Mouse (Mus musculus): ENCODE results near the gene Fcho2. TPM values are rescaled to one million over a fixed set of nuclear protein-coding genes. Genes with fewer than 3 reads are reported as not detected.

Gene Fcho2
- total RNA-seq, 1 experiment: 13.6 TPM

DNA sequence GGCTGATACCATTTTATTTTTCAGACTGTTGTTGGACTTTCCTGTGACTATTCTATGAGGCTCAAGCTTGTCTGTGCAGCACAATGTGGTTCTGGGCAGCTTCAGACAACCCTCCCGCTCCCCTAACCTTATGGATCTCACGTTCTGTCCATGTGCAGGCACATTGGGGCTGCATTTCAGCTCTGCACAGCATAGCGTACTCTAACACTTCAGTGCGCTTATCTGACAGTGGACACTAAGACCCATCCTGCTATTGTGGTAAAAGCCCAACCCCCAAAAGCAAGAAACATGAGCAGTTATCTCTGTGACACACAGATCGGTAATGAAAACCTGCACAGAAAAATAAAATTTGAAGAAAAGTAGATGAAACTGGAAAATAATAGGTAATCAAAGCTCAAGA is 20.5 kb upstream of the Fcho2 start:
- Histone ChIP-seq H3K4me1 (ENCODE audit: control insufficient read depth in 2 of 2, insufficient read depth in 2 of 2, low read length in 2 of 2, poor library complexity in 1 of 2) (peaks cover 2 to 6% of the 10 kb centered on the region in 2 experiments; a peak in 2 of 4 replicates), H3K4me3 (ENCODE audit: insufficient read depth in 1 of 2, low read depth in 1 of 2, low read length in 2 of 2, poor library complexity in 1 of 2, severe bottlenecking in 1 of 2) (no peak overlapping the region), H3K27ac (ENCODE audit: insufficient read depth, low read depth, low read length, poor library complexity, severe bottlenecking) (no peak overlapping the region), H3K9me3 (ENCODE audit: control insufficient read depth, insufficient read depth, low read depth, low read length) (no peaks in the 10 kb centered on the region), H3K9ac (ENCODE audit: insufficient read depth, low read depth, low read length, poor library complexity, severe bottlenecking) (no peak overlapping the region), H3K36me3 (ENCODE audit: control insufficient read depth, insufficient read depth, low read length, poor library complexity, severe bottlenecking) (no peaks in the 10 kb centered on the region)
- no peak for DNase-seq (ENCODE audit: low read depth, low spot score)
- in situ Hi-C loops (cut with MboI; ENCODE audit: low sequenced_read_pairs in 2 of 2, unreplicated experiment in 2 of 2): no loop called here
- TF ChIP-seq CHD2 (IDR thresholded peaks at IDR 0.05; ENCODE audit: low read depth, low read length): no peak
- TF ChIP-seq HCFC1 (IDR thresholded peaks at IDR 0.05; ENCODE audit: borderline replicate concordance, insufficient read depth, low read length): no peak
- TF ChIP-seq MAFK (IDR thresholded peaks at IDR 0.05; ENCODE audit: insufficient read depth, low read depth, low read length): no peak
- TF ChIP-seq ZC3H11A (IDR thresholded peaks at IDR 0.05; ENCODE audit: borderline replicate concordance, low read depth, low read length): no peak
- no peak for TF ChIP-seq ZNF384 (IDR thresholded peaks at IDR 0.05; ENCODE audit: low read depth, low read length)

DNA sequence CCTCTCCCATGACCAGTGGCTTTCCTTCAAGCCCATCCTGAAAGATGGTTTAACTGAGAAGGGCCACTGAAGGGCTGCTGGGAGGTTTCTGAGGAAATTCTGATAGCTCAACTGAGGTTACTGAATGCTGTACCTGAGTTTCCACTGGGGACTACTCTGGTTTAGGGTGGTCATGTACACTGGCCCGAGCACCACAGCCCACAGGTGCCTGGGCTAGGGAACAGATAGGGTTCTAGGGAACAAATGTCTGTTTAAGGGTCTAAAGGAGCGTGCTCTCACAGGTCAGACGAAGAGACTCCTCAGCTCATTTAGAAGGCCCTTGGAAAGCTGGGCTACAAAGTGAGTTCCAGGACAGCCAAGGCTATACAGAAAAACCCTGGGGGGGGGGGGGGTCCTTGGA is 19.5 kb upstream of the Fcho2 start:
- no peaks in the 10 kb centered on the region for H3K36me3 ChIP-seq (ENCODE audit: control insufficient read depth, insufficient read depth, low read length, poor library complexity, severe bottlenecking)
- no peak overlapping the region; the same call in 1 of the 2 replicates for H3K27ac ChIP-seq (ENCODE audit: insufficient read depth, low read depth, low read length, poor library complexity, severe bottlenecking)
- H3K9me3 ChIP-seq (ENCODE audit: control insufficient read depth, insufficient read depth, low read depth, low read length): no peaks in the 10 kb centered on the region
- no peak for DNase-seq (ENCODE audit: low read depth, low spot score)
- no peak for TF ChIP-seq ZNF384 (IDR thresholded peaks at IDR 0.05; ENCODE audit: low read depth, low read length)
- H3K4me3 ChIP-seq (ENCODE audit: insufficient read depth in 1 of 2, low read depth in 1 of 2, low read length in 2 of 2, poor library complexity in 1 of 2, severe bottlenecking in 1 of 2): no peak overlapping the region
- peaks cover 2 to 6% of the 10 kb centered on the region in 2 experiments; a peak in 2 of 4 replicates for H3K4me1 ChIP-seq (ENCODE audit: control insufficient read depth in 2 of 2, insufficient read depth in 2 of 2, low read length in 2 of 2, poor library complexity in 1 of 2)
- in situ Hi-C loops (cut with MboI; ENCODE audit: low sequenced_read_pairs in 2 of 2, unreplicated experiment in 2 of 2): no loop called here
- no peak overlapping the region for H3K9ac ChIP-seq (ENCODE audit: insufficient read depth, low read depth, low read length, poor library complexity, severe bottlenecking)

DNA sequence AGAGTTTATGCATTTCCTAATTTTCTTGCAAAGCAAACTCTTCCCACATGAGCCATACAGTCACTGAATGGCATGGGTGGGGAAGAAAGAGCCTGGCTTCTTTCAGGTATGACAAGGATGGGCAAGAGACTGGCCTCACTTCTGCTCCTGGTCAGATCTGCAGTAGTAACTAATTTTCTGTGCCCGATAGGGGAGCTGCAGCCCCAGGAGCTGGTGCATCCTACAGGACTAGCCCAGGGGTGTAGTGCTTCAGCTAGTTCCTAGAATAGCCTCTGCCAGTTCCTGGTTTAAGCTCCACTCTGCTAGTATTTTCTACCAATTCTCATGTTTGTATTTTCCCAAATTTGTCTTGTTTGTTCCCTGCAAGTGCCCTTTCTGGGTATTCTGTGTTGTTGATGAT is 18.9 kb upstream of the Fcho2 start:
- TF ChIP-seq ZNF384 (IDR thresholded peaks at IDR 0.05; ENCODE audit: low read depth, low read length): no peak
- no peak for TF ChIP-seq HCFC1 (IDR thresholded peaks at IDR 0.05; ENCODE audit: borderline replicate concordance, insufficient read depth, low read length)
- no peak for TF ChIP-seq CHD2 (IDR thresholded peaks at IDR 0.05; ENCODE audit: low read depth, low read length)
- no peak for TF ChIP-seq ZC3H11A (IDR thresholded peaks at IDR 0.05; ENCODE audit: borderline replicate concordance, low read depth, low read length)
- TF ChIP-seq MAFK (IDR thresholded peaks at IDR 0.05; ENCODE audit: insufficient read depth, low read depth, low read length): no peak
- in situ Hi-C loops (cut with MboI; ENCODE audit: low sequenced_read_pairs in 2 of 2, unreplicated experiment in 2 of 2): no loop called here
- no peak overlapping the region for H3K9ac ChIP-seq (ENCODE audit: insufficient read depth, low read depth, low read length, poor library complexity, severe bottlenecking)
- H3K36me3 ChIP-seq (ENCODE audit: control insufficient read depth, insufficient read depth, low read length, poor library complexity, severe bottlenecking): no peaks in the 10 kb centered on the region
- no peak overlapping the region for H3K4me3 ChIP-seq (ENCODE audit: insufficient read depth in 1 of 2, low read depth in 1 of 2, low read length in 2 of 2, poor library complexity in 1 of 2, severe bottlenecking in 1 of 2)
- no peaks in the 10 kb centered on the region for H3K9me3 ChIP-seq (ENCODE audit: control insufficient read depth, insufficient read depth, low read depth, low read length)
- peaks cover 2 to 6% of the 10 kb centered on the region in 2 experiments; a peak in 2 of 4 replicates for H3K4me1 ChIP-seq (ENCODE audit: control insufficient read depth in 2 of 2, insufficient read depth in 2 of 2, low read length in 2 of 2, poor library complexity in 1 of 2)
- no peak overlapping the region for H3K27ac ChIP-seq (ENCODE audit: insufficient read depth, low read depth, low read length, poor library complexity, severe bottlenecking)
- DNase-seq (ENCODE audit: low read depth, low spot score): no peak

DNA sequence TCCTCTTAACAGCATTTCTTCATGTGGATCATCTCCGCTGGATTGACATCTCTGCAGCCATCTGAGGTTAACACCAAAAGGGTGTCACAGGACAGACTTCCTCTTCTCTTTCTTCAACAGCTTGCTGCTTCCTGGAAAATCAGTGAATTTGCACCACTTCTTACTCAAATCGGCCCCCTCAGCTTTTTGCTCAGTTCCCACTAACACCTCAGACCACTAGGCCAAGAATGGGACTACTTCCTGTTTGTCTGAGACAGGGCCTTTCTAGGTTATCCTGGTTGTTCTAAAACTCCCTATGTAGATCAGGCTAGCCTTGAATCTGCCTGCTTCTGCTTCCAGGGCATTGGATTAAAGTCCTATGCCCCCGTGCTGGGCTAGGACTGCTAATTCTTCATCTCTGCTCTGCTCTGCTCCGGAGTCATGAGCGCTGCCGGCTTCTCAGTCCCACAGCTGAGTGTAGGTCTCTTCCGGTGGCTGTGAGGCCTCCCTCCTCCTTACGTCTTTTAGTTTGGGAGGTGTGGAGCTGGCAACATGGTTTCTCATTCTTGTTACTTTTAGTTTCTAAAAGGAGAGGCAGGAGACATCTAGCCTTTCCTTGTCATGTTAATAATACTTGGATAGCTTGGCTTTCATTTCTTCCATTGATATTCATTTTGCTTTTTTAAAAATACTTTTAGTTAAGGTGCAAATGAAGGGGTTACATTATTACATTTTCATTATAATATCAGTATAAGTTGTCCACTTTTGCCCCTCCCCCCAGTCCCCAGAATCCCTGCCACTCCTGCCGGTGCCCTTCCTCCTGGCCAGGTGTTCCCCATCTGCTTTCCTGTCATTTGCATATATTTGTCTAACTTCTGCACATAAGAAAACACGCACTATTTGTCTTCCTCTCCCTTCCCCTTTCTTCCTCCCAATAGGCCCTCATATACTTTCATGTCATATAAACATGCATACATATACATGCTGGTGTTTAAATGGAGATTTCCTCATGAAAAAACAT is 17.5 kb upstream of the Fcho2 start:
- DNase-seq (ENCODE audit: low read depth, low spot score): no peak
- peak overlapping the region; percentile 9; the same call in 1 of the 2 replicates for H3K9ac ChIP-seq (ENCODE audit: insufficient read depth, low read depth, low read length, poor library complexity, severe bottlenecking)
- H3K4me1 ChIP-seq (ENCODE audit: control insufficient read depth in 2 of 2, insufficient read depth in 2 of 2, low read length in 2 of 2, poor library complexity in 1 of 2): peaks cover 2 to 6% of the 10 kb centered on the region in 2 experiments; a peak in 2 of 4 replicates
- H3K27ac ChIP-seq (ENCODE audit: insufficient read depth, low read depth, low read length, poor library complexity, severe bottlenecking): no peak overlapping the region
- in situ Hi-C loops (cut with MboI; ENCODE audit: low sequenced_read_pairs in 2 of 2, unreplicated experiment in 2 of 2): no loop called here
- no peak overlapping the region for H3K4me3 ChIP-seq (ENCODE audit: insufficient read depth in 1 of 2, low read depth in 1 of 2, low read length in 2 of 2, poor library complexity in 1 of 2, severe bottlenecking in 1 of 2)
- no peaks in the 10 kb centered on the region for H3K9me3 ChIP-seq (ENCODE audit: control insufficient read depth, insufficient read depth, low read depth, low read length)
- H3K36me3 ChIP-seq (ENCODE audit: control insufficient read depth, insufficient read depth, low read length, poor library complexity, severe bottlenecking): no peaks in the 10 kb centered on the region
- TF ChIP-seq MAFK (IDR thresholded peaks at IDR 0.05; ENCODE audit: insufficient read depth, low read depth, low read length) (no peak), ZNF384 (IDR thresholded peaks at IDR 0.05; ENCODE audit: low read depth, low read length) (no peak), CHD2 (IDR thresholded peaks at IDR 0.05; ENCODE audit: low read depth, low read length) (no peak), HCFC1 (IDR thresholded peaks at IDR 0.05; ENCODE audit: borderline replicate concordance, insufficient read depth, low read length) (no peak), ZC3H11A (IDR thresholded peaks at IDR 0.05; ENCODE audit: borderline replicate concordance, low read depth, low read length) (no peak)

Data from ES-E14 (cell line).